Mouse (Mus musculus) forebrain, embryonic 11.5 days (tissue): ENCODE measurements around the gene Pik3cd. TPM values are rescaled to one million over a fixed set of nuclear protein-coding genes. Genes with fewer than 3 reads are reported as not detected.
A peak's percentile ranks its signal among the peaks of the same experiment; 100 is the strongest.
"Not testable (repeated sequence)": the region's sequence is repeated elsewhere in the genome, so short reads cannot be mapped to it uniquely, and the experiment has no call there.

Source experiments
- ATAC-seq: fragments of 200-750 bp; cut with Nextera tagmentation; replicated peaks from 2 replicates; pipeline ENCODE4 v1.8.0; 2017; ENCODE audit warnings: moderate TSS enrichment; ENCODE audit not compliant: low FRiP score
- DNase-seq: peaks from one replicate; pipeline ENCODE4 v3.0.0-alpha.2; 2017; ENCODE audit warnings: low spot score
- H3K27ac ChIP-seq: fragments of 300-500 bp; sonication (generic); 2 replicates; pipeline ENCODE4 v1.5.1; 2014; ENCODE audit warnings: low read depth, low read length
- H3K27me3 ChIP-seq: fragments of 300-500 bp; sonication (generic); 2 replicates; pipeline ENCODE4 v1.6.1; 2014; ENCODE audit warnings: mild to moderate bottlenecking, low read length, mixed read lengths; ENCODE audit not compliant: control insufficient read depth, insufficient read depth
- H3K36me3 ChIP-seq: fragments of 300-500 bp; sonication (generic); 2 replicates; pipeline ENCODE4 v1.6.1; 2014; ENCODE audit warnings: mild to moderate bottlenecking, low read length, moderate library complexity, mixed read lengths; ENCODE audit not compliant: control insufficient read depth, insufficient read depth
- H3K4me1 ChIP-seq: fragments of 300-500 bp; sonication (generic); replicated peaks from 2 replicates; pipeline ENCODE4 v1.6.1; 2014; ENCODE audit warnings: low read length, mixed read lengths; ENCODE audit not compliant: control insufficient read depth, insufficient read depth
- H3K4me2 ChIP-seq: fragments of 300-500 bp; sonication (generic); 2 replicates; pipeline ENCODE4 v1.6.1; 2014; ENCODE audit warnings: low read depth, mild to moderate bottlenecking, low read length, moderate library complexity, mixed read lengths; ENCODE audit not compliant: severe bottlenecking
- H3K4me3 ChIP-seq: fragments of 300-500 bp; sonication (generic); 2 replicates; pipeline ENCODE4 v1.5.1; 2014; ENCODE audit warnings: low read depth, low read length
- H3K9ac ChIP-seq: fragments of 300-500 bp; sonication (generic); 2 replicates; pipeline ENCODE4 v1.6.1; 2014; ENCODE audit warnings: low read length
- H3K9me3 ChIP-seq: fragments of 300-500 bp; sonication (generic); 2 replicates; pipeline ENCODE4 v1.6.1; 2016; ENCODE audit warnings: low read length, mixed read lengths; ENCODE audit not compliant: control insufficient read depth
- WGBS: fragments of 180-500 bp; shearing (Covaris S2); extraction: QIAGEN DNeasy Blood & Tissue Kit; methylation state at CpG from one replicate; pipeline ENCODE4 v1.1.7; 2014; 5-methylcytosine and 5-hydroxymethylcytosine counted together
- polyA plus RNA-seq: library from polyadenylated mRNA; unstranded; fragments of >200 nt; fragmentation: Nextera tagmentation; extraction: Ambion mirVana; gene quantifications from 2 replicates; pipeline ENCODE4 v1.2.1, GENCODE M21; 2014

The Pik3cd gene
- polyA plus RNA-seq: 6.3 and 7.0 TPM in 2 replicates

- H3K4me1 ChIP-seq: no peaks in the 10 kb centered on the region; the same call in 1 of the 2 replicates
- no peak within 1 kb of the TSS for H3K27ac ChIP-seq
- ATAC-seq: no peak
- peaks cover 2% of the 10 kb centered on the region; the same call in 1 of the 2 replicates for H3K27me3 ChIP-seq
- no peaks in the 10 kb centered on the region for H3K36me3 ChIP-seq
- H3K4me3 ChIP-seq: no peak within 1 kb of the TSS
- DNase-seq: no peak
- 79% methylated on average over 19 of the region's 19 CpGs for WGBS
- H3K9me3 ChIP-seq: no peaks in the 10 kb centered on the region
- no peak within 1 kb of the TSS for H3K9ac ChIP-seq
- H3K4me2 ChIP-seq: no peak within 1 kb of the TSS
Observed at GRCm38 (mm10) chr4:149702210-149702979, at the start of gene Pik3cd. Pik3cd (minus strand) TSS chr4:149702571.

GRCm38 (mm10) chr4:149750671-149751070 lies 48.3 kb upstream of the Pik3cd start:
- no peaks in the 10 kb centered on the region for H3K27me3 ChIP-seq
- 27% methylated on average over 5 of the region's 5 CpGs for WGBS
- H3K4me1 ChIP-seq: peaks cover 7% of the 10 kb centered on the region; the same call in 1 of the 2 replicates
- no peak overlapping the region for H3K4me3 ChIP-seq
- no peak; the same call in 1 of the 2 replicates for ATAC-seq
- H3K27ac ChIP-seq: no peak overlapping the region
- no peak overlapping the region for H3K9ac ChIP-seq
- DNase-seq: peak; percentile 59
- H3K4me2 ChIP-seq: no peak overlapping the region
- peaks cover 1% of the 10 kb centered on the region; the same call in 1 of the 2 replicates for H3K36me3 ChIP-seq
- H3K9me3 ChIP-seq: no peaks in the 10 kb centered on the region

DNA sequence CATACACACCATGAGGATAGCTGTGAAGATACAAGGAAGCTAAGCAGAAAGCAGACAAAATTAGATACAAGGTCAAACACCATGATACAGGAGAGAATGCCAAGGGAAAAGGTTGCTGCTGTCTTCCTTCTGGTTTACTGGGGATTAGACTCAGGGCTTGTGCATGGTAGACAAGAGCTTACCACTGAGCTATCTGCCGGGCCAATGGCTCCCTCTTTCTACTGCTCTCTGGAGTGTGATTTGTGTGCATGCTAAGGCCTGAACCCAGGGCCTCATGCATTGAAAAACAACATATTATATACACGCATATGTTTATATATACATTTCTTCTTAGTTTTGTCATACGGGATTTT lies 47.3 kb upstream of the Pik3cd start:
- 90% methylated on average over 3 of the region's 3 CpGs for WGBS
- not testable (repeated sequence) for H3K36me3 ChIP-seq, H3K27ac ChIP-seq, H3K27me3 ChIP-seq, H3K4me3 ChIP-seq, H3K4me2 ChIP-seq, H3K9me3 ChIP-seq, H3K4me1 ChIP-seq, DNase-seq, H3K9ac ChIP-seq, ATAC-seq

DNA sequence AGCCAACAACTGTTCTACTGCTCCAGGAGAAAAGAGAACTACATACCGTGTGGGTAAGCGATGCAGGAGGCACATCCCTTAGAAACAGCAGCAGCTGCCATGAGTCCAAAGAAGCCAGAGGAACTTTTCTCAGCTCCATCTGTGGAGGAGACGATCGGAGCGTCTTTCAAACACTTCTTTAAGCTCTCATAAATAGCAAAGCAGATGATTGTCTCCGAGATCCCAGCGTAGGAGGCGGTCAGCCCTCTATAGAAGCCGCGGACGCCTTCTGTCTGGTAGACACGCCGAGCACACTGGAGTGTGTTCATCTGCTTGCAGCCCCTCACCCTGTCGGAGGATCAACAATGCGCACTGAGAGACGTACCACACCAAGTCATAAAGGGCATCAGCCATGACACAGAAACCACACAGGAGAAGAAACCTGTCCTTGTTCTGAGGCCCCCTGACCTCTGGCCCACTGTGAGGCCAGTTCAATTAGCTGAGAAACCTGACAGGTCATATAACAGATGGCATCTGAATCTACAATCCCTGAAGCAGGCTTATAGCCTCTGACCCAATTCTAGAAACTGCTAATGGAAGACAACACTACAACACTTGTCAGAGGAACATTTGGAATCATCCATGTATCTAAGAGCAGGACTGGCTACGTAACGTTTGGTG lies 46.8 kb upstream of the Pik3cd start:
- no peaks in the 10 kb centered on the region for H3K9me3 ChIP-seq
- peaks cover 3% of the 10 kb centered on the region; the same call in 1 of the 2 replicates for H3K36me3 ChIP-seq
- DNase-seq (peak; percentile 34), ATAC-seq (no peak)
- no peak overlapping the region for H3K4me2 ChIP-seq
- no peak overlapping the region for H3K27ac ChIP-seq
- no peaks in the 10 kb centered on the region for H3K27me3 ChIP-seq
- WGBS: 92% methylated on average over 18 of the region's 18 CpGs
- H3K4me3 ChIP-seq: no peak overlapping the region
- H3K4me1 ChIP-seq: peaks cover 7% of the 10 kb centered on the region; the same call in 1 of the 2 replicates
- H3K9ac ChIP-seq: no peak overlapping the region

GRCm38 (mm10) chr4:149744119-149744518 lies 41.7 kb upstream of the Pik3cd start:
- Histone ChIP-seq H3K27ac (no peak overlapping the region), H3K9me3 (no peaks in the 10 kb centered on the region), H3K4me2 (no peak overlapping the region), H3K4me3 (no peak overlapping the region), H3K9ac (no peak overlapping the region), H3K36me3 (peaks cover 3% of the 10 kb centered on the region; the same call in 1 of the 2 replicates), H3K4me1 (no peaks in the 10 kb centered on the region), H3K27me3 (no peaks in the 10 kb centered on the region)
- ATAC-seq (no peak), DNase-seq (peak; percentile 33)
- WGBS: 93% methylated on average over 7 of the region's 7 CpGs

DNA sequence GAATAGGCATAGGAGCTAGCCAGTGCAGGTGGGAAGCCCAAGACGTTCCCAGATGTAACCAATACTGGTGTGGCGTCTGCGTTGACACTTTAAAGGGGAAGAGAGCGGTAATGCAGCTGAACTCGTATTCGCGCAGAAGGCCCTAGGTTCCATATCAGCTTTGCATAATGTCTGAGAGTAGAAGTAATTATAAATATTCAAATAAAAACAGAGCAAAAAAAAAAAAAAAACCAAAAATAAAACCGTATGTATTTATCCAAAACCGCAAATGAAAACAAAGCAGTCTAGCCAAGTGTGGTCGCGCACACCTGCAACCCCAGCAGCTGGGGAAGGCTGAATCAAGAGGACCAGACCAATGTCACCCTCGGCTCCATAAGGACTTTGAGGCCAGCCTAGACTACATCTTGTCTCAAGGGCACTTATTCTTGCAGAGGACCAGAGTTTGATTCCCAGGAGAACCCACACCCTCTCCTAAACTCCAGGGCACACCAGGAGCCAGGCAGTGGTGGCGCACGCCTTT lies 39.7 kb upstream of the Pik3cd start:
- Histone ChIP-seq H3K9me3 (no peaks in the 10 kb centered on the region), H3K4me2 (no peak overlapping the region), H3K27me3 (no peaks in the 10 kb centered on the region), H3K27ac (no peak overlapping the region), H3K4me1 (peaks cover under 1% of the 10 kb centered on the region), H3K9ac (no peak overlapping the region), H3K36me3 (peaks cover 3% of the 10 kb centered on the region; the same call in 1 of the 2 replicates), H3K4me3 (no peak overlapping the region)
- WGBS: 92% methylated on average over 14 of the region's 14 CpGs
- ATAC-seq: no peak
- no peak for DNase-seq

DNA sequence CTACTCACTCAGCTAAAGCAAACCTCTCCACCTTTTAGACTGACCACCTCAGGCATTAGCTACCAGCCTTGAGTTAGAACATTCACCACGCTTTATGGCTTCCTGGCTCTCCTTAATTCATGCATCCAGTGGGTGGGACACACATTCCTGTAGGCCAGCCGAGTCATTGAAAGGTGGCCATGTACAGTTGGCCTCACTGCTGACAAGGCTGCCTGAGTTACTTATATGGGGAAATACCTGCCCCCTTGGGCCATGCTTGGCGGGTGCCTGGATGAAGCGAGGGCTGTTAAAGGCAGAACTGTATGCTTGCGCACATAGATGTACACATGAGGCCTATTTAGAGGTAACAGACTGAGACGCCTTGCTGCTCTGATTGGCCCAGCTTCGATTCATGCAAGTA lies 37.9 kb upstream of the Pik3cd start:
- no peak for ATAC-seq
- Histone ChIP-seq H3K9ac (no peak overlapping the region), H3K4me1 (peaks cover 13% of the 10 kb centered on the region), H3K27me3 (no peaks in the 10 kb centered on the region), H3K9me3 (no peaks in the 10 kb centered on the region), H3K4me2 (no peak overlapping the region), H3K36me3 (no peaks in the 10 kb centered on the region), H3K4me3 (no peak overlapping the region), H3K27ac (no peak overlapping the region)
- no peak for DNase-seq
- WGBS: 92% methylated on average over 7 of the region's 7 CpGs

GRCm38 (mm10) chr4:149739478-149739877 lies 37.1 kb upstream of the Pik3cd start:
- no peak overlapping the region for H3K27ac ChIP-seq
- H3K4me1 ChIP-seq: peaks cover 16% of the 10 kb centered on the region
- no peak overlapping the region for H3K9ac ChIP-seq
- DNase-seq (no peak), ATAC-seq (no peak)
- H3K4me2 ChIP-seq: no peak overlapping the region
- H3K27me3 ChIP-seq: no peaks in the 10 kb centered on the region
- H3K9me3 ChIP-seq: no peaks in the 10 kb centered on the region
- WGBS: 81% methylated on average over 5 of the region's 5 CpGs
- no peak overlapping the region for H3K4me3 ChIP-seq
- no peaks in the 10 kb centered on the region for H3K36me3 ChIP-seq
